Mouse (Mus musculus) liver, embryonic 14.5 days (tissue): Measurements from ENCODE around the gene Arhgef15. TPM values are rescaled to one million over a fixed set of nuclear protein-coding genes. Genes with fewer than 3 reads are reported as not detected.

Experiments
- ATAC-seq: fragments of 200-750 bp; cut with Nextera tagmentation; 2 replicates; pipeline ENCODE4 v1.8.0; 2017; ENCODE audit warnings: moderate number of reproducible peaks, mild to moderate bottlenecking, moderate library complexity; ENCODE audit not compliant: insufficient read depth
- DNase-seq, 3 experiments: peaks; one replicate each; pipeline ENCODE4 v3.0.0-alpha.2; 2012 to 2013; ENCODE audit warnings: low read depth in 3 of 3, low spot score in 3 of 3
- H3K27ac ChIP-seq: fragments of 300-500 bp; sonication (generic); 2 replicates; pipeline ENCODE4 v1.5.1; 2014; ENCODE audit warnings: moderate library complexity, mild to moderate bottlenecking, control low read depth, inconsistent platforms
- H3K27me3 ChIP-seq: fragments of 300-500 bp; sonication (generic); 2 replicates; pipeline ENCODE4 v1.6.1; 2014; ENCODE audit warnings: mild to moderate bottlenecking, low read length, moderate library complexity; ENCODE audit not compliant: control insufficient read depth, insufficient read depth
- H3K36me3 ChIP-seq: fragments of 300-500 bp; sonication (generic); replicated peaks from 2 replicates; pipeline ENCODE4 v1.6.1; 2014; ENCODE audit warnings: low read depth; ENCODE audit not compliant: control insufficient read depth, insufficient read depth
- H3K4me1 ChIP-seq, 2 experiments: fragments of 200-500 bp in 1 of 2; fragments of 300-500 bp in 1 of 2; sonication (generic) in 1 of 2; replicated peaks; 2 replicates each; pipeline ENCODE4 v1.6.1; 2012 to 2014; ENCODE audit warnings: antibody characterized with exemption in 1 of 2, inconsistent platforms in 1 of 2, low read length in 1 of 2; ENCODE audit not compliant: control insufficient read depth in 2 of 2, insufficient read depth in 2 of 2
- H3K4me2 ChIP-seq: fragments of 300-500 bp; sonication (generic); 2 replicates; pipeline ENCODE4 v1.6.1; 2014; ENCODE audit warnings: low read depth, mild to moderate bottlenecking, control low read depth, moderate library complexity
- H3K4me3 ChIP-seq, 2 experiments: fragments of 200-500 bp in 1 of 2; fragments of 300-500 bp in 1 of 2; sonication (generic) in 1 of 2; 2 replicates each; pipeline ENCODE4 v1.5.1; 2012 to 2014; ENCODE audit warnings: low read depth in 2 of 2, low read length in 2 of 2, mild to moderate bottlenecking in 2 of 2, control low read depth in 1 of 2, inconsistent platforms in 1 of 2, moderate library complexity in 1 of 2; ENCODE audit not compliant: insufficient read depth in 1 of 2
- H3K9ac ChIP-seq: fragments of 300-500 bp; sonication (generic); replicated peaks from 2 replicates; pipeline ENCODE4 v1.6.1; 2014; ENCODE audit warnings: mild to moderate bottlenecking, control low read depth, moderate library complexity
- H3K9me3 ChIP-seq: fragments of 300-500 bp; sonication (generic); 2 replicates; pipeline ENCODE4 v1.6.1; 2016; ENCODE audit warnings: low read length, mixed read lengths; ENCODE audit not compliant: control insufficient read depth
- CTCF ChIP-seq: IDR thresholded peaks from 2 replicates; pipeline ENCODE4 v1.5.1; 2016; ENCODE audit warnings: antibody characterized with exemption, low read depth, control low read depth
- EP300 ChIP-seq: IDR thresholded peaks from 2 replicates; pipeline ENCODE4 v1.6.1; 2016; ENCODE audit warnings: antibody characterized with exemption, low read depth
- WGBS: fragments of 180-500 bp; shearing (Covaris S2); extraction: QIAGEN DNeasy Blood & Tissue Kit; methylation state at CpG from one replicate; pipeline ENCODE4 v1.1.7; 2014; ENCODE audit not compliant: insufficient replicate concordance; 5-methylcytosine and 5-hydroxymethylcytosine counted together
- microRNA-seq: library from miRNA; unstranded; fragments of <30 nt; microRNA quantifications from one replicate; pipeline ENCODE4, GENCODE M21; 2016
- polyA plus RNA-seq, 2 experiments: library from polyadenylated mRNA; depleted of rRNA in 1 of 2; stranded (reverse) in 1 of 2; unstranded in 1 of 2; fragments of >200 nt; fragmentation: Nextera tagmentation in 1 of 2; extraction: Ambion mirVana in 1 of 2; gene quantifications; 2 replicates each; pipeline versions ENCODE4 v1.2.1 to v1.2.3; 2012 to 2014

Arhgef15 gene
- polyA plus RNA-seq, 2 experiments, result 0.89 to 1.4 TPM

GRCm38 (mm10) chr11:68897838-68898237 is 59.4 kb downstream of the Arhgef15 start:
- ATAC-seq, result no peak
- no peak overlapping the region for H3K4me3 ChIP-seq
- H3K9ac ChIP-seq, result no peak overlapping the region
- H3K36me3 ChIP-seq, result peaks cover 3% of the 10 kb centered on the region
- H3K4me2 ChIP-seq, result no peak overlapping the region
- peaks cover 30 to 40% of the 10 kb centered on the region in 2 experiments for H3K4me1 ChIP-seq
- DNase-seq, result no peak
- WGBS, result 55% methylated on average over 6 of the region's 6 CpGs
- H3K27me3 ChIP-seq, result no peaks in the 10 kb centered on the region
- H3K9me3 ChIP-seq, result no peaks in the 10 kb centered on the region
- TF ChIP-seq EP300, result no peak
- no peak for TF ChIP-seq CTCF
- H3K27ac ChIP-seq, result no peak overlapping the region

GRCm38 (mm10) chr11:68897120-68897519 is 60.2 kb downstream of the Arhgef15 start:
- DNase-seq (no peak), ATAC-seq (no peak)
- Histone ChIP-seq H3K27ac (peak overlapping the region; percentile 79), H3K27me3 (no peaks in the 10 kb centered on the region), H3K36me3 (no peaks in the 10 kb centered on the region), H3K9ac (no peak overlapping the region), H3K9me3 (no peaks in the 10 kb centered on the region), H3K4me2 (no peak overlapping the region), H3K4me1 (peaks cover 32 to 45% of the 10 kb centered on the region in 2 experiments), H3K4me3 (no peak overlapping the region)
- TF ChIP-seq EP300 (no peak), CTCF (peak; percentile 91)
- WGBS, result 61% methylated on average over 4 of the region's 4 CpGs

- Histone ChIP-seq H3K9ac (no peak overlapping the region), H3K4me1 (peaks cover 32 to 47% of the 10 kb centered on the region in 2 experiments), H3K4me2 (peak overlapping the region; percentile 40), H3K9me3 (no peaks in the 10 kb centered on the region), H3K4me3 (no peak overlapping the region), H3K27ac (peak overlapping the region; percentile 79), H3K36me3 (no peaks in the 10 kb centered on the region), H3K27me3 (no peaks in the 10 kb centered on the region)
- DNase-seq, result no peak
- WGBS, result 34% methylated on average over 5 of the region's 5 CpGs
- TF ChIP-seq EP300, result peak; percentile 47; the same call in 1 of the 2 replicates
- no peak for TF ChIP-seq CTCF
- peak; percentile 77 for ATAC-seq
Observed at GRCm38 (mm10) chr11:68896247-68896646, 61.0 kb downstream of the Arhgef15 start.

GRCm38 (mm10) chr11:68893911-68894464 is 63.3 kb downstream of the Arhgef15 start:
- Histone ChIP-seq H3K27ac (no peak overlapping the region), H3K4me2 (no peak overlapping the region), H3K4me3 (no peak overlapping the region), H3K36me3 (no peaks in the 10 kb centered on the region), H3K4me1 (peaks cover 24 to 40% of the 10 kb centered on the region in 2 experiments), H3K9ac (no peak overlapping the region), H3K27me3 (no peaks in the 10 kb centered on the region), H3K9me3 (no peaks in the 10 kb centered on the region)
- WGBS, result 67% methylated on average over 12 of the region's 12 CpGs
- no peak for DNase-seq
- ATAC-seq, result no peak
- TF ChIP-seq EP300 (no peak), CTCF (no peak)

Small RNA genes lying within 50 kb of the gene (microRNA-seq; reads per million reads assigned to microRNA genes)
- 5.5 reads per million, percentile 9 among the genes with 10 or more reads in this experiment for gene Mir3062

Other genes starting within 250 kb of the Arhgef15 start
- gene Ndel1, start 85.6 kb downstream of the Arhgef15 start, polyA plus RNA-seq (2012; rRNA removed), result 20.2 and 21.1 TPM in 2 replicates
- 28.1 and 30.8 TPM in 2 replicates for gene Ndel1, start 85.6 kb downstream of the Arhgef15 start, polyA plus RNA-seq (2014; fragmentation: Nextera tagmentation; extraction: Ambion mirVana)
- gene Rnf222, start 68.9 kb downstream of the Arhgef15 start, polyA plus RNA-seq (2012; rRNA removed), result 0.08 and 0.09 TPM in 2 replicates
- 0.10 TPM in 1 of 2 replicates, not detected in the other for gene Rnf222, start 68.9 kb downstream of the Arhgef15 start, polyA plus RNA-seq (2014; fragmentation: Nextera tagmentation; extraction: Ambion mirVana)
- 1,827 and 1,859 TPM in 2 replicates for gene Rpl26, start 55.9 kb downstream of the Arhgef15 start, polyA plus RNA-seq (2012; rRNA removed)
- gene Rpl26, start 55.9 kb downstream of the Arhgef15 start, polyA plus RNA-seq (2014; fragmentation: Nextera tagmentation; extraction: Ambion mirVana), result 829 and 850 TPM in 2 replicates
- gene Odf4, start 30.4 kb downstream of the Arhgef15 start, polyA plus RNA-seq (2012; rRNA removed), result not detected in 2 replicates
- not detected in 2 replicates for gene Odf4, start 30.4 kb downstream of the Arhgef15 start, polyA plus RNA-seq (2014; fragmentation: Nextera tagmentation; extraction: Ambion mirVana)
- gene Slc25a35, start 10.7 kb upstream of the Arhgef15 start, polyA plus RNA-seq (2012; rRNA removed), result 0.58 and 0.59 TPM in 2 replicates
- gene Slc25a35, start 10.7 kb upstream of the Arhgef15 start, polyA plus RNA-seq (2014; fragmentation: Nextera tagmentation; extraction: Ambion mirVana), result 0.13 and 0.51 TPM in 2 replicates
- gene Rangrf, start 17.7 kb upstream of the Arhgef15 start, polyA plus RNA-seq (2012; rRNA removed), result 20.5 and 23.0 TPM in 2 replicates
- 29.2 and 31.2 TPM in 2 replicates for gene Rangrf, start 17.7 kb upstream of the Arhgef15 start, polyA plus RNA-seq (2014; fragmentation: Nextera tagmentation; extraction: Ambion mirVana)
- 11.0 and 11.4 TPM in 2 replicates for gene Pfas, start 51.0 kb upstream of the Arhgef15 start, polyA plus RNA-seq (2012; rRNA removed)
- 15.1 and 17.2 TPM in 2 replicates for gene Pfas, start 51.0 kb upstream of the Arhgef15 start, polyA plus RNA-seq (2014; fragmentation: Nextera tagmentation; extraction: Ambion mirVana)
- 21.9 and 23.9 TPM in 2 replicates for gene Ctc1, start 58.4 kb upstream of the Arhgef15 start, polyA plus RNA-seq (2012; rRNA removed)
- 15.2 and 17.5 TPM in 2 replicates for gene Ctc1, start 58.4 kb upstream of the Arhgef15 start, polyA plus RNA-seq (2014; fragmentation: Nextera tagmentation; extraction: Ambion mirVana)
- gene Aurkb, start 88.2 kb upstream of the Arhgef15 start, polyA plus RNA-seq (2012; rRNA removed), result 65.6 and 78.6 TPM in 2 replicates
- 90.8 and 94.3 TPM in 2 replicates for gene Aurkb, start 88.2 kb upstream of the Arhgef15 start, polyA plus RNA-seq (2014; fragmentation: Nextera tagmentation; extraction: Ambion mirVana)
- gene Borcs6, start 102.2 kb upstream of the Arhgef15 start, polyA plus RNA-seq (2012; rRNA removed), result 3.0 and 3.4 TPM in 2 replicates
- 2.2 and 3.0 TPM in 2 replicates for gene Borcs6, start 102.2 kb upstream of the Arhgef15 start, polyA plus RNA-seq (2014; fragmentation: Nextera tagmentation; extraction: Ambion mirVana)
- 12.0 and 18.0 TPM in 2 replicates for gene Tmem107, start 113.3 kb upstream of the Arhgef15 start, polyA plus RNA-seq (2012; rRNA removed)
- 21.9 and 29.3 TPM in 2 replicates for gene Tmem107, start 113.3 kb upstream of the Arhgef15 start, polyA plus RNA-seq (2014; fragmentation: Nextera tagmentation; extraction: Ambion mirVana)
- 23.0 and 23.1 TPM in 2 replicates for gene Vamp2, start 131.0 kb upstream of the Arhgef15 start, polyA plus RNA-seq (2012; rRNA removed)
- gene Vamp2, start 131.0 kb upstream of the Arhgef15 start, polyA plus RNA-seq (2014; fragmentation: Nextera tagmentation; extraction: Ambion mirVana), result 11.4 and 12.6 TPM in 2 replicates
- gene Per1, start 137.7 kb upstream of the Arhgef15 start, polyA plus RNA-seq (2012; rRNA removed), result 1.8 and 1.9 TPM in 2 replicates
- gene Per1, start 137.7 kb upstream of the Arhgef15 start, polyA plus RNA-seq (2014; fragmentation: Nextera tagmentation; extraction: Ambion mirVana), result 3.0 and 4.2 TPM in 2 replicates
- gene Hes7, start 162.9 kb upstream of the Arhgef15 start, polyA plus RNA-seq (2012; rRNA removed), result 0.08 and 0.12 TPM in 2 replicates
- 0.05 TPM in 1 of 2 replicates, not detected in the other for gene Hes7, start 162.9 kb upstream of the Arhgef15 start, polyA plus RNA-seq (2014; fragmentation: Nextera tagmentation; extraction: Ambion mirVana)
- gene 9130213A22Rik, start 165.1 kb upstream of the Arhgef15 start, polyA plus RNA-seq (2012; rRNA removed), result 0.05 and 0.08 TPM in 2 replicates
- gene 9130213A22Rik, start 165.1 kb upstream of the Arhgef15 start, polyA plus RNA-seq (2014; fragmentation: Nextera tagmentation; extraction: Ambion mirVana), result not detected in 2 replicates
- 0.05 and 0.38 TPM in 2 replicates for gene Aloxe3, start 168.4 kb upstream of the Arhgef15 start, polyA plus RNA-seq (2012; rRNA removed)
- 0.15 TPM in 1 of 2 replicates, not detected in the other for gene Aloxe3, start 168.4 kb upstream of the Arhgef15 start, polyA plus RNA-seq (2014; fragmentation: Nextera tagmentation; extraction: Ambion mirVana)
- gene Alox12b, start 199.5 kb upstream of the Arhgef15 start, polyA plus RNA-seq (2012; rRNA removed), result not detected in 2 replicates
- not detected in 2 replicates for gene Alox12b, start 199.5 kb upstream of the Arhgef15 start, polyA plus RNA-seq (2014; fragmentation: Nextera tagmentation; extraction: Ambion mirVana)
- gene Alox8, start 240.4 kb upstream of the Arhgef15 start, polyA plus RNA-seq (2012; rRNA removed), result 0.01 and 0.03 TPM in 2 replicates
- not detected in 2 replicates for gene Alox8, start 240.4 kb upstream of the Arhgef15 start, polyA plus RNA-seq (2014; fragmentation: Nextera tagmentation; extraction: Ambion mirVana)